Mouse (Mus musculus) small intestine, adult 2 months (tissue): ENCODE data around the gene Kirrel3.

Experiments
- CTCF ChIP-seq: fragments of 200-500 bp; IDR thresholded peaks from 2 replicates; pipeline ENCODE4 v1.5.1; 2012; ENCODE audit warnings: low read depth, mild to moderate bottlenecking, control low read depth, inconsistent platforms, low read length, moderate library complexity, mixed read lengths; ENCODE audit not compliant: insufficient replicate concordance, insufficient read length; ENCODE audit errors: extremely low read depth
- POLR2A ChIP-seq: fragments of 200-500 bp; IDR thresholded peaks from 2 replicates; pipeline ENCODE4 v1.6.1; 2012; ENCODE audit warnings: low read depth, mild to moderate bottlenecking, control low read depth, inconsistent platforms, low read length, moderate library complexity

GRCm38 (mm10) chr9:34961171-34961570 lies 475.5 kb downstream of the Kirrel3 start:
- no peak for TF ChIP-seq POLR2A
- no peak for TF ChIP-seq CTCF
